Mouse (Mus musculus): ENCODE data around the gene Ncapd2. TPM values are rescaled to one million over a fixed set of nuclear protein-coding genes. Genes with fewer than 3 reads are reported as not detected.

The Ncapd2 gene
- total RNA-seq, 2 experiments from 2014 or later = 24.3 to 28.5 TPM

DNA sequence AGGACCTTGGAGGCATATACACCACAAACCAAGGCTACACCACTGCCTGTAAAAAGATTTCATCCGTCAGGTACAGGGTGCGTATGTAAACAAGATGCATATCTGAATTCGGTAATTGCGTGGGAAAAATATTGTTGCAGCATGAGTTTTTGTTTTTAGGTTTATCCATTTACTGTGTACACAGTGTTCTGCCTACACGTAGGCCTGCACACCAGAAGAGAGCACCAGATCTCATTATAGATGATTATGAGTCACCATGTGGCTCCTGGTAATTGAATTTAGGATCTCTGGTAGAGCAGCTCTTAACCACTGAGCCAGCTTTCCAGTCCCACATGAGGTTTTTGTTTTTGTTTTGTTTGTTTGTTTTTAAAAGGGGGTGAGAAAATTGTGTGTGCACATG, 5.7 kb upstream of the Ncapd2 start:
- no peak for DNase-seq (ENCODE audit: low spot score in 2 of 2)

DNA sequence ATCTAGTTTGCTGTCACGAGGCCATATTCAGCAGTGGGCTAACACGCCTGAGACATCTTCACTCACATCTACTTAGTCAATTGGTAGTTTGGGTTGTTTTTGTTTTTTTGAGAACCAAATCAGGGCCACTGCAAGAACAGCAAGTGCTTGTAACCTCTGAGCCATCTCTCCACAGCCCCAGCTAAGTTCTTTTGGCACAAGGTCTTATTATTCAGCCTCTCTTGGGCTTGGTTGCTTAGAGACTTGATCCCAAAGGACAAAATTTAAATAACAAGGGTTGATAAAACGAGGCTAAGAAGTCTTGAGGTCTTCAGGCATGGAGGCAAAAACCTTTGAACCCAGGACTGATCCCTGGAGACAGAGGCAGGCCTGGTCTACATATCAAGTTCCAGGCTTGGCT, 4.8 kb upstream of the Ncapd2 start:
- no peak for DNase-seq (ENCODE audit: low spot score in 2 of 2)
- peak overlapping the region; percentile 85 for H3K27ac ChIP-seq
- H3K4me3 ChIP-seq = no peak overlapping the region
- no peak for TF ChIP-seq CTCF (conservative IDR thresholded peaks at IDR 0.05)

More for the DNA sequence above, 5.7 kb upstream of the Ncapd2 start:
- TF ChIP-seq CTCF (conservative IDR thresholded peaks at IDR 0.05) = no peak; the same call in 1 of the 2 replicates
- Histone ChIP-seq H3K4me3 (no peak overlapping the region), H3K27ac (peak overlapping the region; percentile 85)

DNA sequence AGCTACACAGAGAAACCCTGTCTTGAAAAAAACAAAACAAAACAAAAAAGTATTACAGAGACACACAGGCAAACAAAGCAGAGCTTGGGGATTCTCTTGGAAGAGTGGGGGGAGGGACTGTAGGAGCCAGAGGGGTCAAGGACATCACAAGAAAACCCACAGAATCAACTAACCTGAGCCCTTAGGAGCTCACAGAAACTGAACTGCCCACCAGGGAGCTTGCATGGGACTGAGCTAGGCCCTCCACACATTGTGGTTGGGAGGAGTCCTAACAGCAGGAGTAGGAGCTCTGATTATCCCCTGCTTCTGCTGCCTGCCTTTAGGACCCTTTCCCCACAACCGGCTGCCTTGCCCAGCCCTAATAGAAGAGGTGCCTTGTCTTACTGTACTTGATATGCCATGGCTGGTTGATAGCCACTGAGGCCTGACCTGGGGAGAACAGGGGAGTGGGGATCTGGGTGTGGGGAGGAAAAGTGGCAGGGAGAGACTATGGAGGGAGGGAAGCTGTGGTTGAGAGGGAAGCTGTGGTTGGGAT, 4.1 kb upstream of the Ncapd2 start:
- no peak overlapping the region for H3K4me3 ChIP-seq
- TF ChIP-seq CTCF (conservative IDR thresholded peaks at IDR 0.05) = no peak
- H3K27ac ChIP-seq = peak overlapping the region; percentile 85
- DNase-seq (ENCODE audit: low spot score in 2 of 2) = no peak

DNA sequence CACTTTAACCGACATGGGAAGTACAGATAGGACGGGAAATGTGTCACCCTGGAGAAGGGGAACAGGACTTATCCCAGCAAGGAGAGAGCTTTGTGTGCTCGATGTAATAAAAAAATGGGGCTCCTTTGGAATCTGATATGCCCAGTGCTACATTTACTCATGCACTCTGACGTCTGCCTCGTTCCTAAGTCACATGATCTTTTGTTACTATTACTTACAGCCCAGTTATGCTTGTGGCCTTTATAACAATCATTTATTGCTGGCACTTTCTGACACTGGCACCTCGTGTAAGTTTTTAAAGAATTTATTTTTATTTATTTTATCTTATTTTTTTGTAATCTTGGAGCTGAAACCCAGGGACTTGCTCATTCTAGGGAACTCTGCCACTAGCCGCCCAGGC, 1.9 kb upstream of the Ncapd2 start:
- DNase-seq (ENCODE audit: low spot score in 2 of 2) = no peak
- Histone ChIP-seq H3K4me3 (no peak overlapping the region), H3K27ac (no peak overlapping the region)
- no peak for TF ChIP-seq CTCF (conservative IDR thresholded peaks at IDR 0.05)

DNA sequence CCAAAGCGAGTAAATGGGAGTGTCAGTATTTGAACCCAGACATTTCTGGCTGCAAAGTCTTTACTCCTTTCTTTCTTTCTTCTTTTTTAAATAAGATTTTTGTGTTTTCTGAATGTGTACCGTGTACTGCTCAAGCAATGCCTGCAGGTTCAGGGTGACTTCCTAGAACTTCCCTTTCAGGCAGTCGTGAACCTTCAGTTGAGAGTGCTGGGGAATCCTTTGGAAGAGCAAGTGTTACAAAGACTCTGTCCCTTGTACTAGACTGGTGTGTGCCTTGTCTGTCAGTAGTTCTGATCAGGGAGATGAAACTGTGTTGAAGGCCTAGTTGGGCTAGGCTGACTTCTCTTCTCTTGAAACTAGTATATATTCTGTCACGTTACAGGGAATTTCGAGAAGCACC, 1.3 kb upstream of the Ncapd2 start:
- Histone ChIP-seq H3K4me3 (peak overlapping the region; percentile 98), H3K27ac (peak overlapping the region; percentile 98)
- no peak for TF ChIP-seq CTCF (conservative IDR thresholded peaks at IDR 0.05)
- DNase-seq (ENCODE audit: low spot score in 2 of 2) = no peak

DNA sequence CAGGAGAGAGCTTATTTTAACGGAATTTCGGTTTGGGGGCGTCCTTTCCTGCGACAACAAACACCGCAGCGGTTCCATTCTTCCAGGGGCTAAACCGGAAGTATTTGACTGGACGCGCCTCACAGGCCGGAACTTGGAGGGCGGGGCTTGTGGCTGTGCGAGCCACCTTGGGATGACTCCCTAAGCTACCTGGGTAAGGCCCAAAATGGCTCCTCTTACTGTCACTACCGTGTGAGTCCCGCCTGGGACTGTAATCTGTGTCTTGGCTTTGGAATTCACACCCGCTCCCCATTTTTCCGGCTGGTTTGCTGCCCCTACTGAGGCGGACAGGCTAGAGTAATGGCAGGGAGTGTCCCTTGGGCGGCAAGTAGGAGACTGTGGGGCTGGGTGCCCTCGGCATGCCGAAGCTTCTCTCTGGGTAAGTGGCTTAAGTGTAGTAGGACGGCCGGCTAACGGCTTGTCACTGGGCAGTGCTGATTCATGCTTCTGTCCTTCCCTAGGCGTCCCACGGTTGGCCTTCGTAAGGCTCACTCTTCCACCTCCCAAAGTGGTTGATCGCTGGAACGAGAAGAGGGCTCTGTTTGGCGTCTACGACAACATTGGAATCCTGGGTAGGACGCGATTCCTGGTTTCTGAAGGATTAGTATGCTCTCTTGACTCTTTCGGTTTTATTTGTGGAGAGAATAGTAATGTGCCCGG, 664 bp upstream of the Ncapd2 start:
- TF ChIP-seq CTCF (conservative IDR thresholded peaks at IDR 0.05) = no peak
- DNase-seq (ENCODE audit: low spot score in 2 of 2) = peak; percentile 86 to 92
- Histone ChIP-seq H3K4me3 (peak overlapping the region; percentile 98), H3K27ac (peak overlapping the region; percentile 98)

DNA sequence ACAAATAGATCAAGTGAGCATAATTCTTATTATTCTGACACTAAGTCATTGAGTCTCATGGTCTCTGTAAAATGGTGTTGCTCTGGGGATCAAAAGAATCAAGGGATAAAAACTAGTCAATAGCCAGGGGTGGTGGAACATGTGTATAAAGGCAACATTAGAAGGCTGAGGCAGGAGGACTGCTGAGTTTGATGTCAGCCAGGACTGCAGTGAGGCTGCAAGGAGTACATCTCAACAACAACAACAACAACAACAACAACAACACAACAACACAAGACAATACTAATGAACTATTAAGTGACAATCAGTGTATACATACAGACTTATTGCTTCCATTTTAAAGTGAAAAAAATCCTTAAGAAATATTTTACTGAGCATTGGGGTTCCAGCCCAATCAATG, 685 bp downstream of the Ncapd2 start:
- Histone ChIP-seq H3K4me3 (peak overlapping the region; percentile 98), H3K27ac (peak overlapping the region; percentile 98)
- DNase-seq (ENCODE audit: low spot score in 2 of 2) = no peak
- TF ChIP-seq CTCF (conservative IDR thresholded peaks at IDR 0.05) = no peak

DNA sequence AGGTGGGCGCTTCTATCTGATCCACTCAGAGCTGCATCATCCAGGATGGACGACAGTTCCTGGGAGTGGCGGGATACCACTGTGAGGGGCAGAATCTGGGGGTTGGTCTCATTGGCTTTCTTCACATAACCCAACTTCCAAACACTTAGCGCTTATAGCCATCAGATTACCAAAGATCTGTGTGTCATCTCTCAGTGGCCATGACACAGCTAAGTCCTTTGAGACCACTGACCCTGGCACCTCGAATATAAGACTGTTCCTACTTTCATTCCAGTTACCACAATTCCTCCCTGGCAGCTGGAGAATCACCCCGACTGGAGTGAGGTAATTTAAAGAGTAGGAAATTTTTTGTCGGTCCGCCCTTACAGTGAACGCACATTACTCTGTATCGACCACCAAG, 5.3 kb downstream of the Ncapd2 start:
- DNase-seq (ENCODE audit: low spot score in 2 of 2) = no peak
- H3K27ac ChIP-seq = no peak overlapping the region
- H3K4me3 ChIP-seq = no peak overlapping the region
- TF ChIP-seq CTCF (conservative IDR thresholded peaks at IDR 0.05) = no peak

DNA sequence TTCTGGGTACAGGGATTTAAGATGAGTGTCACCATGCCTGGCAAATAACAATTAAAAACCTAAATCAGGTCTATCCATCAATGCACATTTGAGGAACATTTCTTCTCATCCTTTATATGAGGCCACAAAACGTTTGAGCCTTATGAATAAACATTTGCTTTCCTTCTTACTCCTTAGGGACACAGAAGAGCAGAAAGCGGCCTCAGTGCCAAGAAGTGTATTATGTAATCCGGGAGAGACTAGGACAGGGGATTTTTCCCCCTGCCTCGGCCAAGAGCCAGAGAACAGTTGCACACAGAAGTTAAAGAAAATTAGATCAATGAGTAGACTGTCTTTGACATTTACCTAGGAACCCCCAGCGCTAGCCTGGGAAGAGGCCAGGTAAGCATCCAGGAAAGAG, 9.4 kb downstream of the Ncapd2 start:
- no peak for TF ChIP-seq CTCF (conservative IDR thresholded peaks at IDR 0.05)
- no peak for DNase-seq (ENCODE audit: low spot score in 2 of 2)
- Histone ChIP-seq H3K4me3 (no peak overlapping the region), H3K27ac (peak overlapping the region; percentile 53; the same call in 1 of the 2 replicates)

DNA sequence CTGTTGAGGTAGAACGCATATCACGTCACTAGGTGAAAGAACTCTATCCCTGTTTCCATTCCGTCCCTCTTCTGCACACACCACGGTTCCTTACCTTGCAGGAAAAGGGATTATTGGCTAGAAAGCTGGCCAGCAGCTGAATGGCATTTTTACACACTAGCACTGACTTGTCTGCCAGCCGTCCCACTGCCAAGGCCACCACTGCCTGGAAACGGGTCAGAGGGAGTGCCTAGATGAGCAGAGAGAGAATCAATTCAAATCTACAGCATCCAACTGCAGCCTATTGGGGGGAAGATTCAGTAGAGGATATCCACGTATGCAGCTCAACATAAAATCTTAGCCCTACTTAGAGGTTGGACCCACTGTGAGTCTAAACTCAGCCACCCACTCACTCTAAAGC, 11.9 kb downstream of the Ncapd2 start:
- Histone ChIP-seq H3K27ac (no peak overlapping the region), H3K4me3 (no peak overlapping the region)
- TF ChIP-seq CTCF (conservative IDR thresholded peaks at IDR 0.05) = no peak
- no peak for DNase-seq (ENCODE audit: low spot score in 2 of 2)

DNA sequence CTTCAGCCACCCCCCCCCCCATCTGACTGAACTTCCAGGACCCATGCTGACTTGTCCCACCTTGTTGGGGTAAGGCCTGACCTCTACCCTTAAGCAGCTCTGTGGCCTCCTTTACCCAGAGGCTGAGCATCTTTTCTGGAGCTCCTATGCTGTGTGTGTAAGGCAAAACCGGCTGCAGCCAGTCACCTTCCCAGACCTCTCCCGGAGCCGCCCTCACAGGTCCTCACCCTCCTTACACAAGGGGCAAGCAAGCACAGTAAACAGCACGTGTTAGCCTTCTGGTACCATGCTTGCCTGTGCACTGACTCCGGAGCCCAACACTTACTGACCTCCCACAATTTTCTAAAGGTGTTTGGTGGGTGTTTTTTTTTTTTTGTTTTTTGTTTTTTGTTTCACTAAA, 16.0 kb downstream of the Ncapd2 start:
- Histone ChIP-seq H3K4me3 (no peak overlapping the region), H3K27ac (no peak overlapping the region)
- DNase-seq (ENCODE audit: low spot score in 2 of 2) = no peak
- TF ChIP-seq CTCF (conservative IDR thresholded peaks at IDR 0.05) = no peak

DNA sequence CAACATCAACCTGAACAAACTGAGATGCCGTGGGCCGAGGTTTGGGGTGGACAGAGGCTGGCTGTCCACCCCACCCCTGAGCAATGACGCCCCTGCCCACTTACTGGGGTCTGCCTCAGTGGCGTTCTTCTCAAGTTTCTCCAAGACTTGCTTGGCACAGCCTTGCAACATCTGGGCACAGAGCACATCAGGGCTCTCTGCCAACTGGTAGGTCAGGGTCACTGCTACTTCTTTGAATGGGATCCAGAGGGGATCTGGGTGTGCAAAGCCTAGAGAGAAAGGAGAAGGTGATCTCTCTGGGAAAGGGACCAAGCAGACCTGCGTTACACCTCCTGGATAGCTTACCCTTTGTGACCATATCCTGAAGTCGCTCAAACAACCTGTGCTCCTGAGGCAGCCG, 18.2 kb downstream of the Ncapd2 start:
- no peak for DNase-seq (ENCODE audit: low spot score in 2 of 2)
- Histone ChIP-seq H3K27ac (no peak overlapping the region), H3K4me3 (no peak overlapping the region)
- no peak for TF ChIP-seq CTCF (conservative IDR thresholded peaks at IDR 0.05)

DNA sequence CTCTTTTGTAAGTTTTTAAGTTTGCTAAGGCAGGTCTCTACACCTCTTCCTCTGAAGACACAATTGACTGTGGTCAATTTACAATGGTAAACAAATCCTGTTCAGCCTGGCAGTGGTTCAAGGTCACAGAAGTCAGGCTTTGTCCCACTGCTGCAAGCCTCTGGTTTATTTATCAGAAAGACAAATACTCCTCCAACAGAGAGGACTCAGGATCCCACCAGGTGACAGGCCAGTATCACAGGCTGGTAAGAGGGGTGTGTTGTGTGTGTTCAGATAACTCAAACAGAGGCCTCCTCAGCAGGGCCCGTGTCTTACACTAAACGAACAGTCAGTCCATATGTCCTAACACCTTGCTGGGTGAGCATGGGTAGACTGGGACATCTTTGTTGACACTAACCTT, 19.0 kb downstream of the Ncapd2 start:
- TF ChIP-seq CTCF (conservative IDR thresholded peaks at IDR 0.05) = no peak
- no peak for DNase-seq (ENCODE audit: low spot score in 2 of 2)

DNA sequence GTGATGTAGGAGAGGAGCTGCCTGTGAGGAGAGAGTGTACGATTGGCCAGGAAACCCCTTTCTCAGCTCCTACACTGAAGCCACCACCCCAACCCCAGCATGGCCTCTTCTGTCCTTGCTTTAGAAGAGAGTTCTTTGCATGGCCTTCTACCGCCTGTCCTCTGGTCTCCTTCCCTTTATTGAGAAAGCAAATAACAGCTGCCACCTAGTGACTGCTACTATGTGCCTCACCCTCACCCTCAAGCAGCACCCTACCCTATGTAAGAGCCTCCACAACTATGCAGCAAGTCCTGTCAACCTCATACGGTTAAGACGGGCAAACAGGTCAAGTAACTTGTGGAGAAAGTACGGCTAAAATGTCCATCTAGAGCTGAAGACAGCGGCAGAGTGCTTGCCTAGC, 21.3 kb downstream of the Ncapd2 start:
- no peak overlapping the region for H3K27ac ChIP-seq
- peak; percentile 62 for TF ChIP-seq CTCF (conservative IDR thresholded peaks at IDR 0.05)
- no peak for DNase-seq (ENCODE audit: low spot score in 2 of 2)
- H3K4me3 ChIP-seq = no peak overlapping the region

More for the DNA sequence above, 19.0 kb downstream of the Ncapd2 start:
- H3K27ac ChIP-seq = no peak overlapping the region
- no peak overlapping the region for H3K4me3 ChIP-seq
